Mouse (Mus musculus) gastrocnemius, adult 8-10 months (tissue): ENCODE results near the gene Tmem9. TPM values are rescaled to one million over a fixed set of nuclear protein-coding genes. Genes with fewer than 3 reads are reported as not detected.
A peak's percentile ranks its signal among the peaks of the same experiment; 100 is the strongest.

Experiments
- DNase-seq, 2 experiments: peaks; one replicate each; pipeline ENCODE4 v3.0.0; 2022; ENCODE audit warnings: low spot score in 2 of 2
- total RNA-seq, 4 experiments: library from RNA; stranded (reverse); gene quantifications; 2 replicates each; pipeline ENCODE4 v1.2.4; 2022

Tmem9 gene
- 10 to 100 TPM in 1 of 4 experiments, 1 to 10 TPM in 3; 8.6 to 12.9 (median 9.6) TPM for total RNA-seq

DNA sequence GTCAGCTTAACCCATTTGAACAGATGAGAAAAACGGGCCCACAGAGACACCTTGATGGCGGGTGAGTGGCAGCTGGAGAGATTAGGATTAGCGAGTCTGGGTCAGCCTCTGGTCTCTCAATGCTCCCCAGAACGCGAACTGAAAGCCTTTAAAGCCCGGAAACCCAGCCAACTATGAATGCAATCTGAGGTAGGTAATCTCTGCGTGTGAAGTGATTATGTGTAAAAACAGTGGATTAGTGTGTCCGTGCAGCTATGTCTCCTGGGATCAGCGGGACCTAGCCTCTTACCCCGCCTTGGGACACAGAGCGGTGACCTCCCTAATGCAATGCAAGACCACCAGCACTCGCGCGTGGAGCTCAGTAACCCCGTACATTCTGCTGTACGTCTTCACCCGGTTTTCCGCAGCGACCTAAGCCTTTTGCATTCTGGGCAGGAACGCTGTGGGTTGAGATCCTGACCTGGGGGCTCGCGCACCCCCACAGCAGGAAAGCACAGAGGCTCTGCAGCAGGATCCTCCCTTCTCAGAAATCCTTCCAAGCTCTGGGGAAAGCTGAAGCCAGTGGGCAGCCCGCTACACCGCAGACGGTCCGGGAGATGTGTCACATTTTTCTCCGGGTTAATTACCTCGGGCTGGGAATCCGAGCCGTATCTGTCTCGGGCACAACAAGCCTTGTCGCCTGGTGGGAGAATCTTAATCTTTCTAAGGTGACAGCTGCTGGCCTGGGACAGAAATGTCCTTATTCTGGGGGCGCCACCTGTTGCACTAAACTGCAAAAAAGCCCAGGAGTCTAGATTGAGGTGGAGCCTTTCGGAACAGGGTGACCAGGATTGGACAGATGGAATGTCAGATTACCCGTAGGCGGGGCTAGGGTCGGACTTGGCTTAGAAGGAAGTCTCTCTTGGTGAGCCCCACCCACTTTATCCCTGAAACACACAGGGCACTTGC, at the start of gene Tmem9:
Gene Tmem9 (plus strand): TSS at position 940 of the 948 bp plus-strand sequence.
- DNase-seq: peak; percentile 83 to 89

DNA sequence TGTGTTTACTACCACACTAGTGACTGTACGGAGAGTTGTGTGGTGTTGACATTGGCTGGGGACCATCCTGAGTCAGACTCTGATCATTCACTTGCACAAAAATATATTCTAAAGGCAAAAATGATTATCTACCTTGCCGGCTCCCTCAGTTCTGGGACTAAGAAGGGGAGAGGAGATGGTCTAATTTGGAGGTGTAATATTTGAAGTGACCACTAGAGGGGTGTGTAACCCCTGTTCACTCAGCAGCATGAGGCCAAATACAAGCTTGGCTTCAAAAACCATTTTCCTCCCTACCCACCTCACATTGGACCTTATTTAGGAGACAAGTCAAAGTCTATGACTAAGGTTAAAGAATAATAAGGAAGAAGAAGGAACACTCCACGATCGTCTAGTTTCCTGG, 49.5 kb upstream of the Tmem9 start:
- DNase-seq: no peak

DNA sequence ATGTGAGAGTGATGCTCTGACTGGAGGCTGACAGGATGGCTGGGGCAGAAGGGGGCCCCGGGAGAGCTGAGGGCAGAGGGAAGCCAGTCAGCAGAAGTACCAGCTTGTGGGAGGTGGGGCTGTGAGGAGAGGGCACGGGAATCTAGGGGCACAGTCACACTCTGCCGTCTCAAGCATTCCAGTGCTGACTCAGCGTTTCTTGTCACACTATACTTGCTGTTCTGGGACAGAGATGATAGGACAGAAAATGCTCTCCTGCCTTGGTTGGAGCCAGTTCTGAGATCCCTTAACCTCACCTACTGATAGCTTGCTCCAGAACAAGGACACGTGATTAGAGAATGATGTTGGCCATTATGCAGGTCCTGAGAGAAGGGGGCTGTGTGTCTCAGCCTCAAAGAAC, 44.8 kb upstream of the Tmem9 start:
- DNase-seq: no peak

DNA sequence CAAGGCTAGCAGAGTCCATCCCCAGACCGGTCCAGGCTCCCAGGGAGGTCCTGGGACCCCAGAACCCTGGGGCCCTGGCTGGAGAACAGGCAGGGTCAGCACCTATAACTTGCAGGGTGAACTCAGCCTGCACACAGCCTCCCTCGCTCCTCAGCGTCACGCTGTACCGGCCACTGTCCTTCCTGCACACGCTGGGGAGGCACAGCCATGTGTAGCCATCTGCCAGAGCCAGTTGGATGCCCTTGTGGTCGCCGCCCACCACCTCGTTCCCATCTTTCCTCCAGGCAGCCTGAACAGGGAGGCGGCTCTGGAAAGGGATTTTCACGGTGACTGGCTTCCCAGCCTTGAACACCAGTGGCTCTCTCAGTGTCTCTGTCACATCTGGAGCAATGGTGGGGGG, 43.4 kb upstream of the Tmem9 start:
- DNase-seq: no peak

DNA sequence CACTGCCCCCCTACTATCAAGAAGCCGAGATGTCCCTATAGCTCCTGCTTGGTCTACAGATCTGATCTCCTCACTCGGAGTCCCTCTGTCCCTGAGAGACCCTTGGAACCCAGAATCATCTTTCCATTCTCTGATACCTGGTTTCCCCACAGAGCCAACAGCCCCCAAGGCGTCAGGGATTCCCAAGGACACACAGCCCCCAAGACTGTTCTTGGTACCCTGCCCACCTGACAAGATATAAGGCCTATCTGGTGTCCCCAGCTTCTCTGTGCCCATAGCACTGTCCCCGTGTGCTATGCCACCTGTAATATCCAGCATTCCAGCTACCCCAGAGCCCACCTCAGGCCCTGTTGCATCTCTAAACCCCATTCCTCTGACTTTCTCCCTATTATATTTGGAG, 40.2 kb upstream of the Tmem9 start:
- no peak for DNase-seq

DNA sequence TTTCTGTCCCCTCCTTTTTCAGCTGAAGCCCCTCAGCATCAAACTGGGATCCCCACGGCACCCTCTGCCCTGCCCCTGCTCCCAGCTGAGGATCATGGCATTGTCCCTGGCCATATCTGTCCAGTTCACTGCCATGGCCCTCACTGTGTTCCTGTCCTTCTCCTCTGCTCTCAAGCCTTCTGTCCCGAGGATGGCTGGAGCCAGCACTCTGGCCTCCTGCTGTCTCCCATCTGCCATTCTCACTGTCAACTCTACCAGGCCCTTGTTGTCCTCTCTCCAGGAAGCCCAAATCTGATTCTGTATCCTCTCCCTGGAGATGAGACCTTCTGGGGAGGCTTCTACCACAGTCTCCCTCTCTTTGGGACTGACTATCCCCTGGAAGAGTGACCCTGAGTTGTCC, 37.5 kb upstream of the Tmem9 start:
- DNase-seq: no peak

DNA sequence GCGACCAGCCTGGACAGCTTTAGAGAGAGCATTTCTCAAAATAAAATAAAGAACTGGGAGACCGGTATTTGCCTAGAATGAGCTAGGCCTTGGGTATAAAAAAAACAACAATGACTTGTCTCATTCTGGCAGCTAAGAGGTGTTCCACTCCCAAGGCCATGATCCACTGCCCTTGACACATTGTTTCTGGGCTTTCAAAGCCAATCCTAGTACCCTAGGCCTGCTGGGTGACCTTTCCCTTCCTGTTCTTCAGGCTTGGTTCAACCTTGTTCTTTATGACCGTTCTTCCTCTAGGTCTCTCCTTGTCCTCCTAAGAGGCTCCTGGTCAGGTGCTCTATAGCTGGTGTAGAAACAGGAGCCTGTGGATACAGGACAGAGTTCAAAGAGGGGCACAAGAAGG, 35.4 kb upstream of the Tmem9 start:
- DNase-seq: no peak

DNA sequence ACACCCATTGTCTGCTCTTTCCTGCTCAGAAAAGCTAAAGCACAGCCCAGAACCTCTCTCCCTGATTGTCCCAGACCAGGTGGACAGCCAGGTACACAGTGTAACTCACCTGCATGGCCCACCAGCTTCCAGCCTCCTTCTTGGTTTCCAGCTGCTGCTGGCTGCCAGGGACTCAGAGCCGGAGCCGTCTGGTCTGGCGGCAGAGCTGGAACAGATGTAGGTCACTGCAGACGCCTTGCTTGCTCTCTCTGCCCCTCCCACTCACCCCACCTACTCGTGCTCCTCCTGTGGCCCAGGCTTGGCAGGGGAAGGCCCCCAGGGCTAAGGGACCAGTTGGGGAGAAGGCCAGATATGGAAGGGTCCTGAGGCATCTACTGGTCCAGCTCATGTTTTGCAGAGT, 23.8 kb upstream of the Tmem9 start:
- no peak for DNase-seq

DNA sequence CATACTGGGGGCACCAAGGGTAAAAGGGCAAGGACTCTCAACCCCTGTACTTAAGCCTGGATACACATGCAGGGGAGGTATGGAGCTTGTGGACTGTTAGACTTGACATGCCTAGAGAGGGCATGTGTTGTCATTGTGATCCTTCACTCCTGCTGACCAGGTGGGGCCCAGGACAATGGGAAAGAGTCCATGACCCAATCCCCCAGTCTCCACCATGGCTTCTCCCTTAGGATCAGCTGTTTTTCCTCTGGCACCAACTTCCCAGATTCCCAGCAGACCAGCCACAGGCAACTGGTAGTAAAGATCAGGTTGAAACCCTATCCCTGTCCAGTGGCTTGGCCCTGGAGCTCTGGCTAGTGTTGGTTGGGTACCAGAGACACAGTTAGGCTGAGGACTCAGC, 18.1 kb upstream of the Tmem9 start:
- no peak for DNase-seq

DNA sequence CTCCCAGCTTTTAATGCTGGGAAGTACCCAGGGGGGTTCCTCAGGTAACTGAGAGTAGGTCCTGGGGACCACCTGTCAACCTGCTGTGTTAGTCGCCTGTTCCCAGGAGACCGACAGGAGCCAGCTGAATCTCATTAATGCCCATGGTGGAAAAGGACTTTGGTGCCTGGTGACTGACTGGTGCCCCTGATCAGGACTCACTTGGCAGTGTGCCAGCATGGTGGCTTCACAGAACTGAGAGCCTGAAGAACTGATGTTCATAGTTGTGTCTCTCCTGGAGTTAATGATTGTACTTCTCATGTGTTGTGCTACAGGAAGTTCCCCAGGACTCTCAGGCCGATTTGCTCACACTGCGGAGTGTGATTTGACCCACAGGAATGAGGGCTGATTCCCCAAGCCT, 14.5 kb upstream of the Tmem9 start:
- no peak for DNase-seq

DNA sequence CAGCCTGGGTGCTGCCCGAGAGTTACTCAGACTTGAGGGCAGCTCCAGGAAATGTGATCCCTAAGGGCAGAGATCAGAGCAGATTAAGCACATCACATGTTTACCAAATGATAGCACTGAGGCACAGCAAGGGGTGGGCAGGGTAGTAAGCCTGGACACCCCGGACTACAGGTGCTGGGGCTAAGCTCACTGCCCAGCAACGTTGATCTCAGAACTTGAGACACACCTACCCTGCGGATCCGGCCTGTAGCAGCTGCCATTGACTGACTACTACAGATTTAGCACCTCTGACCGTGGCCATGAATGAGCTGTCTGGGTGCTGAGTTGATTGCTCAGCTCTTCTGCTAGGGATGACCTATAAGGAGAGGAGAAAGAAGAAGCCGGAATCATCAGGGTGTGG, 10.4 kb upstream of the Tmem9 start:
- DNase-seq: peak in 1 of 2 experiments; percentile 44

DNA sequence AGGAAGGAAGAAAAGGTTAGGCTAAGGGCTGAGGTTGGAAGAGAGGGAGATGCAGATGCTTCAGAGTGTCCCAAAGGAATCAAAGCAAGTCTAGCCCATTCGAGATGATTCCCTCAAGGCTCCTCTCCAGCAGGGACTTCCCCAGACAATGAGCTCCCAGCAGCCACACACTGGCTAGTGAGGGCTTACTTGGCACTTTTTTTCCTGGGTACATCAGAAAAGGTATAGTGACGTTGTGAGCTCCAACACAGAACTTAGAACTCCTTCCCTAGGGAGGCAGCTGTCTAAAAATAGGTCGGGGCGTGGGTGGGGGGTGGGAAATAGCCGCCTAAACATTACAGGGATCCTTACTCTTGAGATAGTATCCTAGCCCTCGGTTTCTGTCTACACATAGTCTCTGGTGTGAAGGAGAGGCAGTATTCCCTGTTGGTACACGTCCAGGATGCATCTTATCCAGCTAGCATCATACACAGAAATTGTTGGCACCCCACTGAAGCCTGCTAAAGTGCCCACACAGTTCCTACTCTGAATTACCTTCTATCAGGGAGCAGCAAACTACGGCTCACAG, 8.1 kb upstream of the Tmem9 start:
- DNase-seq: no peak

DNA sequence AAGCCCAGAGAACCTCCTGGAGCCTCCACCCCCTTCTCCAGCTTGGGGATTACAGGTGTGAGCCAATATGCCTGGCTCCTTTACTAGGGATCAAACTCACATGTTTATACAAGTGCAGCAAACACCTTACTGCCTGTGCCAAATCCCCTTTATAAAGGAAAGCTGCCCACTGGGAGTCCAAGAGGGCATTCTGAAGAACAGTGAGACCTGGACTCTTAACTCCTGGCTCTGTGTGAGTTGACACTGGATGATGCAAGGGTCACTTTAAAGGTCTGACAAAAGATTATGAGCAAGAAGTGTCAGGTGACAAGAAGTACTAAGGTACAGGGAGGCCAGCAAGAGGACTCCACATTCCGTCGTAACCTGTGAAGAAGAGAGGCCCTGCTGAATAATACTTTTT, 6.5 kb upstream of the Tmem9 start:
- DNase-seq: no peak

DNA sequence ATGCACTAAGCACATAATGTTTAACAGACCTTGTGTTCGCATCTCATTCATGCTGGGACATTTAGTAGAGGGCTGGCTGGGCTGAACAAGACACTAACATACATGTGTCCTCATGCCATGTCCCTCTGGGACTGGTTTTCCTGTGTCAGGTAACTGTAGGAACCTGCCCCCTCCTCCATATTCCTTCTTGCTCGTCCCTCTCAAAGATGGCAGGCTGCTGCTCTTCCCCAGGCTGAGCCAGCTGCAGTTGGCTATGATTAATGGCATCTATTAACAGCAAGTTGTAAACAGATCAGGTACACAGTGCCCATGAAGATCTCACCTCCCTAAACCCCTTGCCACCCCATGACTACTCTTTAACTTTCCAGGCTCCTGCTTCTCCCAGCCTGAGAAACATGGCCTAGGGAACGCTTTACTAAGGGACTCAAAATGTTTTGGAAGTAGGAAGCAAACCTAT, 1.6 kb upstream of the Tmem9 start, which contains the start of gene Igfn1:
Gene Igfn1 (minus strand): TSS at position 51 of the 457 bp plus-strand sequence.
- peak in 1 of 2 experiments; percentile 41 for DNase-seq

DNA sequence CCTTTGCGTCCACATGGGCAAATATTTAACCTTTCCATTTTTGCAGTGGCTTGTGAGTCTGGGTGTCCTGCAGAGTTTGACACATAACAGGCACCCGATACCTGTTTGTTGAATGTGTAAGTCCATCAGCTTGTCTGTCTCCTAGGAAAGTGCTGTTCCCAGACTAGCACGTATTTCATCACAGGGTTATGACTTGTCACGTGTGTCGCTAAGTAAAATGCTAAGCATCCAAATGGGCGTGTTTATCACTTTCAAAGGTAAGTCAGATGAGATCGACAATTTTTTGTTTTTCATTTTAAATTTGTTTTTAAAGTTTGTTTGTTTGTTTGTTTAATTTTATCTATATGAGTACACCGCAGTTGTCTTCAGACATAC, 196 bp downstream of the Tmem9 start:
- DNase-seq: no peak

DNA sequence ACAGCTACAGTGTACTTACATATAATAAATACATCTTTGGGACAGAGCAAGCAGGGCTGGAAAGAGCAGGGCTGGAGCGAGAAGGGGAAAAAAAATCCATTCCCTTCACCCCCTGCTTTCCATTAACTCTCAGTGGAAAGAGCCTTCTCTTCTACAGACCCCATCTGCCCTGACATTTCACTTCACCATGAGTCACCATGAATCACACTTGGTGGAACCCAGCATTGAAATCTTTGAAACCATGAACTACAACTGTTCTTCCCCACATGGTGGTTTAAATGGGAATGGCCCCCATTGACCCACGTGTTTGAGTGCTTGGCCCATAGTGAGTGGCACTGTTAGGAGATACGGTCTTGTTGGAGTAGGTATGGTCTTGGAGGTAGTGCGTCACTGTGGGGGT, 2.3 kb downstream of the Tmem9 start:
- DNase-seq: no peak

DNA sequence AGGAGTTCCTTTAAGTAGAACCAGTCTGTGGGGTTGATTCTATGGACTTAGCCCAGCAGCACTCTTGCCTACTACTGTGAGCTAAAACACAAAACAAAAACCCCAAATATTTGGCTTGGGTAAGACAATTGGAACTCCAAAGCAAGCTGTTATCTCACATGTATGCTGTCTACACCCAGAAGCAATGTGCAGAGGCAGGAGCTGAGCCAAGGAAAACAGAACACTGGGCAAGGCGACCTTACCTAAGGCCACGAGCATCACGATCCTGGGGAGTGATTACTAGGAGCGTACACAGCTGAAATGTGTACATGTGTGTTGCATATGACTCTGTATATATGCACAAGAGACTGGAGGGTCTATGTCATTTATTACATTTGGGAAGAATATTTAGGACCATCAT, 5.6 kb downstream of the Tmem9 start:
- no peak for DNase-seq

DNA sequence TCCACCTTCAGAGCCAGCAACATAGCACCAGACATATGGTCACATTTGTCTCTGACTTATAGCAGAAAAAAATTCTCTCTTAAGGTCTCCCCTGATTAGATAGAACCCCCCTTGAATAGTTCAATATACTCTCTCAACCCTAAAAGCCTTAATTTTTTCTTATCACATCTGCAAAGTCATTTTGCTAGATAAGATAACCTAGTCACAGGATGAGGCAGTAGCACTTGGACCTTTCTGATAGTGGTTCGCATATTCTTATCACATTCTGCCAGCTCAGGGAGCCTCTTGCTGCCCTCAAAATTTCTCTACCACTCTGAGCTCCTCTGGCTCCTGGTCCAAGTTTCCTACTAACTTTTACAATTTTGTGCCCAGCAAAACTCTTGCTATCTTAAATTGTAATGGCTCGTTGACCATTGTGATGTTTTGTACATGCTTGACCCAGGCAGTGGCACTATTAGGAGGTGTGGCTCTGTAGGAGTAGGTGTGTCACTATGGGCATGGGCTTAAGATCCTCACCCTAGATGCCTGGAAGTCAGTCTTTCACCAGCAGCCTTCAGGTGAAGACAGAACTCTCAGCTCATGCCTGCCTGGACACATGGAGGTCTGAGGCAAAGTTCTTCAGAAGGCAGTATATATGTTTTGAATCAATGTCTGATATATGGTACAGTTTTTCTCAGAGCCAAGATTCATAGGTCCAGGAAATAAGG, 7.0 kb downstream of the Tmem9 start:
- no peak for DNase-seq

DNA sequence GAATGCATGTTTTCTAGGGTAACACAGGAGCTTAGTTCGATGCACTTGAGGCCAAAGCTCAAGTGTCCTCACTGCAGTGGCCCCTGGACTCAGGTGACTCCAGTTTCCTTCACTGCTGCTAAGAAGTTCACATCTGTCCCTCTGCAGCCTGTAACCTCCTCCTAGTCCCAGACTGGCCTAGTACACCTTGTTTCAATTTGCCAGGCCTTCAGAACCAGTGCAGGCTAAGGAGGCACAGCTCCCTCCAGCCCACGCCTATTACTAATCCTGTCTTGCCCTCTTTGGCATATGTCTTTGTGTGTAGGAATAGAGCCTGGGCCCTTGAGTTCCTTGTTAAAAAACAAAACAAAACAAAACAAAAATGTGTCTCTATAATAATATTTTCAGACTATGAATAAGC, 9.4 kb downstream of the Tmem9 start:
- no peak for DNase-seq

DNA sequence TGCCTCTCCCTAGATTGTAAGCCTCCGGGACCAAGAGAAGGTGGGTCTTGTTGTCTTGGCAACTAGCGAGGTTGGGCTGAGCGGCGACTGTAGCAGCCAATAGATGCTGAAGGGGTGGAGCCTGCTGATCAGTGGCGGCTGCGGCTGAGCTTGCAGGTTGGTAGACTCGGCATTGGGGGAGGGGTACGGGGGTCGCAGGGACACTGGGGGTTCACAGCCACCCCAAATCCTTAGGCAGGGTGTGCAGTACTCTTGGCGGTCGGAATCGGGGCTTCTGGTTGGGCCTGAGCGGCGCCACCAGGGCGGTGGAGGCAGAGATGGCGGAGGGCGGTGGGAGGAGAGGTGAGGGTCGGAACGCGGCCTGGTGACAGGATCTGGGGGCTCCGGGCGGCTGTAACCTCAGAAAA, 10.0 kb downstream of the Tmem9 start:
- DNase-seq: peak; percentile 82 to 85

DNA sequence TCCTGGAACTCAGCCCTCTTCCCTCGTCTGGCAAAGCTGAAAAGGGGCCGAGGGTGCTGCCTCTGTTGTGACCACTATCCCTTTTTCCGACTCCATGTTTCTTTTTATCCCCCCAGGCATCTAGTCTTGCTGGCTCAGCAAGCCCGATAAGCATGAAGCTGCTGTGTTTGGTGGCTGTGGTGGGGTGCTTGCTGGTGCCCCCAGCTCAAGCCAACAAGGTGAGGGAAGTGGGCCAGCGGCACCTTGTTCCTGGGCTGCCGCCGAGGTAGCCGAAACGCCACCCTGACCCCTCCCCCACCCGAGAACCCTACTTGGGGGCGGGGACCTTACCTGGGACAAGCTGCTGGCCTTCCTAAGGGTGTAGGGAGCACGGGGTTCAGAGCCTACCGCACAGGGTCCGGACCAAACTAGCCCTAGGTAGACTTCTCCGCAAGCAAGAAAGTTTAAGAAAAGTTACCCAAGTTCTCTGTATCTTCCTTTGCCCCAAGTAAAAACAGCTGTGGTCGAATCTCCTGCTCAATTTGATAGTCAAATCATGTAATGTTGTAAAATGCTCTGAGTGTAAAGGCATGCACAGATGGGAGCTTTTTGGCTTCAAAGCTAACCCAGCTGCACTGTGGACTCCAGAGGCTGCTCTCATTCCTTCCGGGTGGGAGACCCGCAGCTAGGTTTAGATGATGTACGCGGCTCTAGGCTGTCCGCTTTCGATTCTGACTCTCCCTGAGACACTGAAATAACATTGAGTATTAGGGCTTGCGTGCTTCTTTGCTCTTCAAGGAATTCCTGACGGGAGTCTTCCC, 10.6 kb downstream of the Tmem9 start:
- no peak for DNase-seq
